Mouse (Mus musculus) 416B (cell line): ENCODE measurements at regions not wholly inside any gene's neighbourhood (a gene's known extent, or its start where the extent isn't known, plus 50 kb on each side); places are given as distances from the start of the nearest gene placed in this dataset.

ENCODE experiments used
- DNase-seq: peaks from one replicate; pipeline ENCODE4 v3.0.0; 2011; ENCODE audit warnings: low read depth

DNA sequence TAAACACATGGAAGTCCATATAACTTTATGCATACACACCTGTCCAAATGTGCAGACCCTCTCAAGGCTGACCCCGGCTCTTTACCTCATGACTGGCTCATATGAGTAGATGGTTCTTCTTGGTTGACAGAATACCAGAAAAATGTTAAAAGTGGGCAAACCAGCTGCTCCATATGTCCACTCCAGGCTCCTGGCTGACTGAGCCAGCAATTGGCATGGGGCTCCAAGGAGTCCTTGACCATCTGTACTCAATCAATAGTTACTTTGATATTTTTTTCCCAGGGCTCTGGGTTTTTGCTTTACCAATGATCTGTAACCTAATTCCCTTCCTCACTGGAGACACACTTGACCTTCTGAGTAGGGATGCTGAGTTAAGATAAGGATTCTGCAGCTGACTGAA, 345.5 kb downstream of the Ccser2 start:
- DNase-seq: no peak

DNA sequence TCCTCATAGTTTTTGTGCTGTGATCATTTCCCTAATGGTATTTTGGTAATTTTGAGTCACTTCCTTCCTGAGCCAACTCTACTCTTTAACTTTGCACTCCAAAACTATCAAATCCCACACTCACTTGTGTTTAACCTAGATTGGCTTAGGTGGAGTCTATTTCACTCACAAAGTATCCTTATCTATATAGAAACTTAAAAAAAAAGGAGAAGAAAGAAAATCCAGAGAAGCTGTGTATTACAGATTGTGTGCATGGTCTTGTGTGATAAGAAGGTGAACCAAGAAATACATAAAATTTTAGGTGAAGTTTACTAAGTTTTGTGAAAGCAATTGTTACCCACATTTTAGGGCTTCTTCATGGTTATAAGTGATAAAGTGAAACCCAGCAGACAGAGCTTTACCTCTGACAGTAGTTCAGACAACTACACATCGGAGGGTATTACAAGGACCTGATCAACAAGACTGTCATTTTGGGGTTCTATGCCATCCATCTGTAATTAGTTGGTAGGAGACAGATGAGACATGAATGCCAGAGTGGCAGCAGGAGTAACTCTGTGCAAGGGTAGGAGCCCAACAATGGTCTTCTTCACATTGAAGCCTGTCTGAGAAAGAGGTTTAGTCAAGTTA, 350.0 kb downstream of the Ccser2 start:
- peak; percentile 95 for DNase-seq

DNA sequence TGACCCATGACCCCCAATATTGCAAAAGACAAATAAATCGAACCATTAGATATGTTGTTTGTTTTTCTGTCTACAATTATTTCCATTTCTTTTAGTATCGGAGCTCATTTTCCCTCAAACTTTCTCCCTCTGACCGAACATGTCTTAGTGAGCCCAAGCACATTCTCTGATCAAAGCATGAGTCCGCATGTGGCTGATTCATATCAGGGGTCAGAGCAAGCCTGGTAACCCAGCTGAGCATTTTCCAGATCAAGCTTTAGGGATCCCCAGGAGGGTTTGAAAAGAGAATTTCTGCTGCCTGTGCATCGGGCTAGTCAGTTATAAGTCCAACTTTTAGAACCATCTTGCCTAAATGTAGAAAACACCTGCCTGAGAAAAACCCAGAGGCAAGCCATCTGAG, 350.6 kb downstream of the Ccser2 start:
- peak; percentile 82 for DNase-seq

GRCm38 (mm10) chr14:36614926-36615325, 353.7 kb downstream of the Ccser2 start:
- DNase-seq: no peak

DNA sequence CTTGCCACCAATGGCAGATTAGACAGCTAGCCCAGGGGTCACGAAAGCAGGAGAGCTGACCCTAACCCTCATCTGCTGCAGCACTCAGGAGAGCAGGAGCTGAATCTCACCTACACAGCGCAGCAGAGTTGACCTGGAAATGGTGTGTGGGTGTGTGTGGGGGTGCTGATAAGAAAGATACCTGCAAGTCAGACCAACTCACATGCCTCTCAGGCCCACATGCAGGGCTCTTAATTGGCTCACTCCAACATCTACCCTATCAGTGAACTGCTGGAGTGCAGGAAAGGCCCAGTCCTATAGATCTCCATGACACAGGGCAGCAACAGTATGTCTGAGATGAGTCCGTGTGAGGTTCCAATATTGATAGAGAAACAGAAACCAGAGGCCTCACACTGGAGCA, 355.7 kb downstream of the Ccser2 start:
- no peak for DNase-seq

GRCm38 (mm10) chr14:36584065-36584635, 384.4 kb downstream of the Ccser2 start:
- peak; percentile 79 for DNase-seq

GRCm38 (mm10) chr14:36583338-36584064, 385.1 kb downstream of the Ccser2 start:
- DNase-seq: peak; percentile 24

DNA sequence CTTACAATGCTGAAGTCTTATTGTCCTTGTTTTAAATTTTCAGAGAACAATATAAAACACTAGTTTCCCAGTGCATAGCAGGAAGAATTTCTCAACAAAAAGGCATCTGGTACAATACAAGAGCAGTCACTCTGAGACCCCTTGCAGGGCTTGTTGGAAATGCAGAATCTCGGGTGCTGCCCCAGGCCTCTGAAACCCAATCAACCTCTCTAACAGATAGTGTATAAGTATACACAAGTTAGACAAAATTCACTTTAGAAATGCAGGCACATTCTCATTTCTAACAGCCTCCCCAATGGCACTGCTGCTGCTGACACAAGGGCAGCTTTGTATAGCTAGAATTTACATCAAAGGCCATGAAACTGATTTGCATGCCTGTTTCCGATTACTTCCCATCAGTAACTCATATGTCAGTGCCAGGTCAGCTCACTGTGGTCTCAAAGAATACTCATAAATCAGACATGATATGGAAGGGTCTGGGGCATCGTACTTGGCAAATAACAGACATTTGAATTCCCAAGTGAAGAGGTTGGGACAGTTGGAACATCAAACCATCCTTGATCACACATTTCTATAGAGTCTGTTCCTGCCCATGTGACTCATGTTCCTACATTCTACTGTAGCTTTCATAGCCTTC, 405.2 kb downstream of the Ccser2 start:
- no peak for DNase-seq

GRCm38 (mm10) chr14:36537402-36537801, 431.2 kb downstream of the Ccser2 start:
- DNase-seq: no peak

- peak; percentile 44 for DNase-seq
Measured at GRCm38 (mm10) chr14:36527310-36527709, 432.6 kb downstream of the 4930474N05Rik start.

DNA sequence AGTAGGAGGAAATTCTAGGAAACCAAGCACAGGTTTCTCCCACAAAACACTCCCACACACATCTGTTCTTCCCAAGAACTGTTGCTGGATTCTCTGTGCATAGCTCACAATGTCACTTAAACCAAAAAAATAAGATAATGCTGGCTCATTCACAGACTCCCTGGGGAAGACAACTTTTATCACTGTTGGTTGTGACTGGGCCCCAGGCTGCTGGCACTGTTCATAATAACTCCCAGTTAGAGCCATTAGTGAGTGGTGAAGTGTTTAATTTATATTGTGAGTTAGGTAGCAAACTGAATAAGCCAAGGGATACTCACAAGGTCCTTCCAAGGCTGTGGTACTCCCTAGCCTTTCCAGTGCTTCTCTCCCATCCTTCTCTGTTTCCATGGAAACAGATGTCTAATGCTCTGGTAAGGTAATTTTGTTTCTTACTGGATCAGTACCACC, 430.9 kb downstream of the 4930474N05Rik start:
- DNase-seq: no peak

DNA sequence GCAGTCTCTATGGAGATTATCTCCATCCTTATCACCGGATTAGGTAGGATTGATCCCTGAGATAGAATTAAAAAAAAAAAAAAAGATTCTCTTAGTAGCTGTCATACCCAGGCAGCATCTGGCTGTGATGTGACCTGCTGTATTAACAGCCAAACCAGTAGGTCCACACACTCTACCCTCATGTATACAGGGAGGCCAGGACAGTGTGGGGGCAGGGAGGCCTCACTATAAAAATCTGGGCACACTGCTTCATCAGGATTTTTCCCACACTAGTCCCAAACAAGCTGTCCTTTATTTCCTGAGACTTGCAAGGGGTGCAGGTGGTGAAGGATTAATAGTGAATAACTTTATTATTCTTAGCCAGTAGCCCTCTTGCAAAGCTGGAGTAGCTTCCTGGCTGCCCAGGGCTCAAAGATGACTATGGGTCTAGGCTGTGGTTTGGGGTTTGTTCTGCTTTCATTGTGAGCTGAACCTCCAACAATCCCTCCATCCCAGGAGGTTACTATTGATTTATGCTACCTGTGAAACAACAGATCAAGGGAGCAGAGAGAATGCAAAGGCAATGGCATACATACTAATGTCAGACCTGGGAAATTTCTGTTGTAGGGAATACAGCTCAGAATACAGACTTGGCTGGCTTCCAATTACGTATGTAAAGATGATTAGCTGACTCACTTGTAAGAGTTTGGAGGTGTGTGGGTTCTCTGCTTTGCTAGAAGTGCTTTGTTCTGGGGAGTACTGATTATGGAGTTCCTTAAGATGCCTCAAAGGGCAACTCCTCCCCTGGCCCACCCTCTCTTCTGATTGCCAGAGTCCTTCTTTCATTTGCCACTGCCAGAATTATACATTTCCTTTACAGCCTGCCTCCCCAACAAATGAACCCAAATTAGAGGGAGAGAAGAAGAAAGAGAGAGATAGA, 407.6 kb downstream of the 4930474N05Rik start:
- DNase-seq: peak; percentile 51

DNA sequence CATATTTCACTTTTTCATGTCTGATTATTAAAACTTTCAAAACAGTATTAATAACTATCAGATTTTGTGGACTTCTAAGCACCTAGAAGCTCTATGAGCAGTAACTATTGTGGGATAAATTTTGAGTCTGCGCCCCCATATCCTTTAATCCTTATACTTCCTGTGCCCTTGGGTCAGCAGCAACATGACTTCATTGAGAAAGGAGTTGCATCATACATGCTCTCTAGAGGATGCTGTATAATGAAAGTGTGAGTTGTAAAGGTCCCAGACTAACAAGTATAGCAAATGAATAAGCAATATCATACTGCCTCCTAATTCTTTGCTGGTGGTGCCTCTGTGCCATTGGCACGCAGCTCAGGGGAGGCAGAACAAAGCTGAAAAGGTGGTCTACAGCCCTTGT, 404.6 kb downstream of the 4930474N05Rik start:
- DNase-seq: peak; percentile 18

DNA sequence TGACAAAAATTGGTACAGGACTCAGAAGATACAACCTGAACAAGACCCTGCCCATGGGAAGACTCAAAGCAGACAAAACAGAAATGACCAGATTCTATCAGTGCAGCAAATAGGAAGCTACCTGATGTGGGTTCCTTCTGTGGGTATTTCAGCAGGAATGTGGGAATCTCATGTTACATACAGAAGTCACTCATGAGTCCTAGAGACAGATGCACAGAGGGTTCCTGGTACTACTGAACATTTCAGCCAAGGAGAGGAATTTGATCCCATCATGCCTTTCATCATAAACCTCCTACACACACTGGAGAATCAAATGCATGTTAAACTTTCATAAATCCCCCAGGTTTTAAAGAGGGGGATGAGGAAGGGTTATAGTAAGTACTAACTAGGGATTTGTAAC, 390.8 kb downstream of the 4930474N05Rik start:
- no peak for DNase-seq

DNA sequence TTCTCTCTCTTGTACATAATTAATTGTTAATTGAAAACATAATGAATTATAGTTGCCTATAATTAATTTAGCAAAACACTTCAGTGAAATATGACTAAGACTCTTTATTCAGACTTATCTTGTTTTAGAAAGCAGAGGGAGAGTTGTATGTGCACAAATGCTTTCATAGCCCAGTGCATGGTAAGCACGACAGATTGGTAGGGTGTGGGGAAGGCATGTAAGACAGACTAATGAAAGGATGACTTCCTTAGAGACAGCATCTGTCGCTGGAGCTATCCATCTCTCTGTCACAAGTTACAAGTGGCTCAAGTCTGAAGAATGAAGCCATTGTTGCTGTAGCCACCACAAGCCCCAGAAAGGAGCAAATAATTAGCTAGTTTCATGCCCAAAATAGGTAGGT, 376.9 kb downstream of the 4930474N05Rik start:
- no peak for DNase-seq

DNA sequence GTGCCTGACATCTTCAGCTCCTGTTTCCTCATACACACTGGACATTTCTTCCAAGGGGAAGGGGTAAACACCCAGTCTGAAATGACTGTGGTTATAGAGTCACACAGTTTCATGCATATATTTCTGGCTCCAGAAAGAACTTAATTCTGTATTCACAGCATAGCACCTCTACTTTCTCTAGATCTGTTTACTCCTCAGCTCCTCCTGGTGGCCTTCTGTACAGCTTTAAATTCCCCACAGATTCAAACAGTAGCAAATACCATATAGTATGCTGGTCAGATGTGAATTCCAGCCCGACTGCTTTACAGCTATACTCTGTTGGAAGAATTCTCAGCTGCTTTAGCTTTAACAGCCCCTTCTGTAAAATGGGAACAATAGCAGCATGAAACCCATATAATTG, 375.6 kb downstream of the 4930474N05Rik start:
- peak; percentile 55 for DNase-seq

- DNase-seq: peak; percentile 16
Measured at GRCm38 (mm10) chr14:36453049-36453448, 358.3 kb downstream of the 4930474N05Rik start.

- peak; percentile 71 for DNase-seq
Measured at GRCm38 (mm10) chr14:36450126-36450525, 355.4 kb downstream of the 4930474N05Rik start.

GRCm38 (mm10) chr14:36414656-36415273, 320.0 kb downstream of the 4930474N05Rik start:
- DNase-seq: no peak

DNA sequence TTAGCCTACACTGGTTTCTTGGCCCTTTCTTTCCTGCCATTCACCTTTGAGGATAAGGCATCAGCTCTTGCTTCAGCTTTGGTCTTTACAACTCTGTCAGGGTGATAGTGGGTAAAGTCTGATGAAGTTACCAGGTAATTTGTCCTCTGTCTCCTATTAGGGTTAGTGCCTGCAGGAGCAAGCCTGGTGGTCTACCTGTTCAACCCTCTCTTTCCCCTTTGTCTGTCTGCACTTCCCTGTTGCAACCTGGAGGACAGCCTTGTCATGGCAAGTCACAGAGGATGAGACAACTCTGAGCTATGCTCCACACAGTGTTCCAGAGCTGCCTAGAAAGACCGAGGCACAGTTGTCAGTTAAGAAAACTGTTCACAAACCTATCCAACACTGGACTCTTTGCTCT, 319.5 kb downstream of the 4930474N05Rik start:
- no peak for DNase-seq
